ENCODE assay signal across 17 mouse cellular contexts in the genomic region with DNA sequence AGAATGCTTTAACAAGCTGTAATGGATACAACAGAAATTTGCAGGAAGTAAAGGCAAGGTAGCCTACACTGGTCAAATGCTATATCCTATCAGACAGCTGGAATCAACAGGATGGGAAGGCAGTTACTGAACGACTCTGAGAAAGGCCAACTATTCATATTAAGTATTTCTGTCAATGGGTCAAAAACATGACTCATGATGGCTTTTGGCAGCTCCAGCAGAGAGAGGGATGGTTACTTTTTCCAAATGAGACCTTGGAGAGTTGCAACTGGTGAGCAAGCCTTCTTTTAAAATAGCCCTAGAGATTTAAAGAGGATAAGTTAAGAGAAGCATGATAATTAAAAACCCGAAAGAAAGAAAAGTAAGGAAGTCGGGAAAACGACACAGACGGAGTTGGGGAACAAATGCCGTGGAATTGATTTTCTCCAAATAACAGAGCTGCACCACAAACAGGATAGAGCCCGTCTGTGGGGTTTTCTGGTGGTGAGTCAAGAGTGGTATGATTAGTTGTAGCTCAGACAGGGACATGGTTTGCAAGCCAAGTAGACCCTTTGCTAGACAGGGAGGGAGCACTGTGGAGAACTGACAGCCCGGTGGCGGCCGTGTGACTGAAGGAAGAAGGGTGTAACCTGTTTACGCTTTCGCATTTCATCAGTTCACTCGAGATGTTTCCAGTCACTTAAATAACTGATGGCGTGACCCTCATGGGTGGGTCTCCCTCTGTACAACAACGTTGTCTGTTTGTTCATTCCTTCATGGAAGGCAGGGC.
DNase-seq lines count a peak whose midpoint lies in the region; ATAC-seq lines count a peak whose summit lies in the region.
"Had no signal": no experiment of that assay in that cellular context is flagged by ENCODE, and none has a peak within 500 bp of the region (broad histone marks: within the 10 kb centered on the region; RNA-seq: fewer than 3 reads in every experiment).

No protein-coding gene starts in this region.

- no peak overlapping the region for H3K9ac ChIP-seq in heart, embryonic 11.5 days (ENCODE audit: low read depth, low read length)
- no peak overlapping the region for H3K9ac ChIP-seq in limb, embryonic 15.5 days
- H3K9ac ChIP-seq: liver, embryonic 14.5 days had no signal

- no peaks in the 10 kb centered on the region for H3K9me3 ChIP-seq in heart, embryonic 11.5 days (replicated peaks; ENCODE audit: control insufficient read depth, low read length)
- no peaks in the 10 kb centered on the region for H3K9me3 ChIP-seq in limb, embryonic 15.5 days

- H3K27ac ChIP-seq in heart, embryonic 11.5 days (ENCODE audit: low read depth, low read length), result no peak overlapping the region
- peak overlapping the region; percentile 61; the same call in 1 of the 2 replicates for H3K27ac ChIP-seq in limb, embryonic 15.5 days
- H3K27ac ChIP-seq: liver, embryonic 14.5 days had no signal

- no peaks in the 10 kb centered on the region for H3K36me3 ChIP-seq in heart, embryonic 11.5 days (ENCODE audit: control insufficient read depth, insufficient read depth, low read length)
- H3K36me3 ChIP-seq in limb, embryonic 15.5 days, result no peaks in the 10 kb centered on the region

- no peaks in the 10 kb centered on the region for H3K27me3 ChIP-seq in heart, embryonic 11.5 days (ENCODE audit: control insufficient read depth, insufficient read depth, low read length)
- no peaks in the 10 kb centered on the region for H3K27me3 ChIP-seq in limb, embryonic 15.5 days

- no peak overlapping the region for H3K4me3 ChIP-seq in heart, embryonic 11.5 days (ENCODE audit: low read depth, low read length)
- H3K4me3 ChIP-seq in limb, embryonic 15.5 days, result no peak overlapping the region

- H3K4me1 ChIP-seq in heart, embryonic 11.5 days (ENCODE audit: control insufficient read depth, insufficient read depth, low read length), result no peaks in the 10 kb centered on the region
- no peaks in the 10 kb centered on the region for H3K4me1 ChIP-seq in limb, embryonic 15.5 days

- no peak overlapping the region for H3K4me2 ChIP-seq in heart, embryonic 11.5 days
- H3K4me2 ChIP-seq in limb, embryonic 15.5 days, result no peak overlapping the region

- DNase-seq in heart, adult 18-20 months, result peak; percentile 42 to 55
- peak; percentile 84 for DNase-seq in adipocyte (ENCODE audit: low spot score)
- DNase-seq in gastrocnemius, postnatal 10 days, result peak; percentile 11
- DNase-seq in embryo, embryonic 9.5 days (ENCODE audit: extremely low spot score), result no peak
- DNase-seq: cerebellum, adult 2 months; kidney, adult 8-10 months; lung, postnatal 14 days; retina, postnatal 1 day; thymus, adult 18-20 months had no signal

- 77% methylated on average over 15 of the region's 15 CpGs for WGBS in heart, embryonic 11.5 days (ENCODE audit: insufficient replicate concordance)
- WGBS in limb, embryonic 15.5 days, result 55% methylated on average over 15 of the region's 15 CpGs

- ATAC-seq in heart, embryonic 11.5 days (replicated peaks; ENCODE audit: insufficient number of reproducible peaks, low FRiP score, low TSS enrichment), result no peak
- ATAC-seq in limb, embryonic 15.5 days (ENCODE audit: insufficient number of reproducible peaks, low FRiP score, low TSS enrichment, low read depth), result peak; percentile 71
- no peak for ATAC-seq in frontal cortex, adult (ENCODE audit: low TSS enrichment)
- no peak for ATAC-seq in megakaryocyte-erythroid progenitor cell, adult 5-6 weeks (replicated peaks; ENCODE audit: low FRiP score, low TSS enrichment, poor library complexity, severe bottlenecking)
- ATAC-seq: forebrain, embryonic 14.5 days; hindbrain, embryonic 16.5 days; midbrain, embryonic 16.5 days had no signal
